ENCODE assay signal across 35 mouse cellular contexts in the genomic region with DNA sequence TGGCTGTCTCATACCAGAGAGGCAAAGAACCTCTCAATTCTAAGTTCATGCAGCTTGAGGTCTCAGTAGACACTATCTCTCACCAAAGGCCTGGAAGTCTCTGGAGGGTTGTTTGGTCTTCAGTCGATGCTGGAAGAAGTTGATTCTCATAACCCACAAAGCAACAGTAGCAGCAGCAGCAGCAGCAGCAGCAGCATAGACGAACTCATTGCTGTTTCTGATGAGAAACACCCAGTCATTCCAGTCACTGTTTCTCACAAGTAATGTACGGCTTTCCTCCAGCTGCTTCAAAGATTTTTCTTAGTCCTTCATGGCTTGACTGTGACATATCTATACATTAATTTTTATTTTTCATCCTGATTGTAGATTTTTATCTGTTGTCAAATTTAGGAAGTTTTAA.
"Had no signal": no experiment of that assay in that cellular context is flagged by ENCODE, and none has a peak within 500 bp of the region (broad histone marks: within the 10 kb centered on the region; RNA-seq: fewer than 3 reads in every experiment).

No protein-coding gene starts in this region.

- H3K9me3 ChIP-seq: heart, embryonic 10.5 days; heart, embryonic 12.5 days; heart, embryonic 13.5 days; heart, embryonic 15.5 days; hindbrain, embryonic 10.5 days; hindbrain, embryonic 12.5 days; hindbrain, embryonic 13.5 days; hindbrain, embryonic 15.5 days; intestine, embryonic 15.5 days; kidney, embryonic 15.5 days had no signal

- H3K4me2 ChIP-seq: heart, embryonic 11.5 days; heart, embryonic 12.5 days; heart, embryonic 13.5 days; heart, embryonic 15.5 days; hindbrain, embryonic 12.5 days; hindbrain, embryonic 13.5 days; hindbrain, embryonic 14.5 days; hindbrain, embryonic 15.5 days; intestine, embryonic 15.5 days; kidney, embryonic 15.5 days had no signal

- ATAC-seq: hindbrain, embryonic 16.5 days; hindbrain, postnatal 0 days; inflammation-experienced regulatory T-cells, adult 6 months; intestine, embryonic 15.5 days; intestine, embryonic 16.5 days; intestine, postnatal 0 days had no signal

- H3K4me3 ChIP-seq: heart, embryonic 10.5 days; heart, embryonic 12.5 days; heart, embryonic 13.5 days; heart, embryonic 15.5 days; hindbrain, embryonic 10.5 days; hindbrain, embryonic 12.5 days; hindbrain, embryonic 13.5 days; hindbrain, embryonic 15.5 days; intestine, embryonic 15.5 days; kidney, embryonic 15.5 days; layer of hippocampus, adult 2 months had no signal

- DNase-seq: heart, postnatal 10 days; heart, postnatal 14 days; heart, postnatal 36 days; heart, postnatal 4 days; kidney, adult 11 months; kidney, adult 18-20 months; kidney, adult 2 months; kidney, adult 8-10 months; kidney, adult 9 months; kidney, postnatal 10 days; kidney, postnatal 14 days; kidney, postnatal 25 days; kidney, postnatal 36 days; kidney, postnatal 4 days; layer of hippocampus, adult 9-11 months; layer of hippocampus, postnatal 36 days had no signal

- H3K36me3 ChIP-seq: heart, embryonic 10.5 days; heart, embryonic 12.5 days; heart, embryonic 13.5 days; heart, embryonic 15.5 days; hindbrain, embryonic 10.5 days; hindbrain, embryonic 12.5 days; hindbrain, embryonic 13.5 days; hindbrain, embryonic 15.5 days; intestine, embryonic 15.5 days; kidney, embryonic 15.5 days had no signal

- H3K27ac ChIP-seq: heart, embryonic 10.5 days; heart, embryonic 13.5 days; heart, embryonic 15.5 days; hindbrain, embryonic 10.5 days; hindbrain, embryonic 12.5 days; hindbrain, embryonic 13.5 days; hindbrain, embryonic 14.5 days; hindbrain, embryonic 15.5 days; hindbrain, postnatal 0 days; intestine, embryonic 15.5 days; kidney, embryonic 15.5 days; kidney, postnatal 0 days; layer of hippocampus, adult 2 months had no signal

- H3K27me3 ChIP-seq: heart, embryonic 12.5 days; heart, embryonic 13.5 days; heart, embryonic 15.5 days; hindbrain, embryonic 12.5 days; hindbrain, embryonic 13.5 days; hindbrain, embryonic 15.5 days; intestine, embryonic 15.5 days; kidney, embryonic 15.5 days had no signal

- H3K4me1 ChIP-seq: heart, embryonic 10.5 days; heart, embryonic 12.5 days; heart, embryonic 13.5 days; heart, embryonic 15.5 days; hindbrain, embryonic 10.5 days; hindbrain, embryonic 12.5 days; hindbrain, embryonic 13.5 days; hindbrain, embryonic 15.5 days; intestine, embryonic 15.5 days had no signal

- H3K9ac ChIP-seq: heart, embryonic 12.5 days; heart, embryonic 13.5 days; heart, embryonic 15.5 days; hindbrain, embryonic 12.5 days; hindbrain, embryonic 13.5 days; hindbrain, embryonic 14.5 days; hindbrain, embryonic 15.5 days; intestine, embryonic 15.5 days; kidney, embryonic 15.5 days had no signal
